22 mouse cellular contexts compared by ENCODE assay signal in the genomic region with DNA sequence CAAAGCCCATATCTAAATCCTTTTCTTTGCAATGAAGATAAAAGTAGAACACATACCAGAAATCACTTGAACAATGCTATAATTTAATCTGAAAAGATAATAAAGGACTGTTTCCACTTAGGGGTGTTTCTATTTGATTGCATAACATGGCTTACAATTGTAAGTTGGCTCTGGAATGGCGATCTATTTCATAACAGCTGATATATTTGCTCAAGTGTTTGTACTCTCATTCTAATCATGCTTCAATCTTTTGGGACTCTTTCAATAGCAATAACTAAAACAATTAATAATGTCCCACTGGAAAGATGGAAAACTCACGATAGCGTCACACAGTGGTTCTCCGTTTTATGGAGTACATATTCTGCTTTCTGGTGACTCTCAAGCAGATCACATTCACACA.
"Had no signal": no experiment of that assay in that cellular context is flagged by ENCODE, and none has a peak within 500 bp of the region (broad histone marks: within the 10 kb centered on the region; RNA-seq: fewer than 3 reads in every experiment).

No protein-coding gene starts in this region.

- H3K4me1 ChIP-seq: kidney, embryonic 15.5 days; limb, embryonic 12.5 days; limb, embryonic 15.5 days; liver, embryonic 13.5 days; midbrain, embryonic 12.5 days; midbrain, embryonic 15.5 days; neural tube, embryonic 12.5 days; neural tube, embryonic 15.5 days had no signal

- H3K4me2 ChIP-seq: kidney, embryonic 15.5 days; limb, embryonic 12.5 days; limb, embryonic 15.5 days; liver, embryonic 13.5 days; midbrain, embryonic 12.5 days; midbrain, embryonic 15.5 days; neural tube, embryonic 12.5 days; neural tube, embryonic 15.5 days had no signal

- DNase-seq: kidney, adult 8-10 months; kidney, postnatal 14 days; kidney, postnatal 4 days; left cerebral cortex, postnatal 4 days; liver, embryonic 13.5 days; right cerebral cortex, adult 18-20 months; right cerebral cortex, postnatal 14 days; right cerebral cortex, postnatal 4 days; spleen, adult 18-20 months; thymus, adult 2 months; thymus, postnatal 14 days; thymus, postnatal 4 days had no signal

- H3K9me3 ChIP-seq: kidney, embryonic 15.5 days; limb, embryonic 12.5 days; limb, embryonic 15.5 days; liver, embryonic 13.5 days; midbrain, embryonic 12.5 days; midbrain, embryonic 15.5 days; neural tube, embryonic 12.5 days; neural tube, embryonic 15.5 days had no signal

- H3K36me3 ChIP-seq: kidney, embryonic 15.5 days; limb, embryonic 12.5 days; limb, embryonic 15.5 days; liver, embryonic 13.5 days; midbrain, embryonic 12.5 days; midbrain, embryonic 15.5 days; neural tube, embryonic 12.5 days; neural tube, embryonic 15.5 days had no signal

- H3K27me3 ChIP-seq: kidney, embryonic 15.5 days; limb, embryonic 12.5 days; limb, embryonic 15.5 days; liver, embryonic 13.5 days; midbrain, embryonic 12.5 days; midbrain, embryonic 15.5 days; neural tube, embryonic 12.5 days; neural tube, embryonic 15.5 days had no signal

- H3K9ac ChIP-seq: kidney, embryonic 15.5 days; limb, embryonic 12.5 days; limb, embryonic 15.5 days; liver, embryonic 13.5 days; midbrain, embryonic 12.5 days; midbrain, embryonic 15.5 days; neural tube, embryonic 12.5 days; neural tube, embryonic 15.5 days had no signal

- ATAC-seq: intestine, postnatal 0 days; midbrain, embryonic 15.5 days had no signal

- H3K4me3 ChIP-seq: kidney, embryonic 15.5 days; limb, embryonic 12.5 days; limb, embryonic 15.5 days; liver, embryonic 13.5 days; midbrain, embryonic 12.5 days; midbrain, embryonic 15.5 days; neural tube, embryonic 12.5 days; neural tube, embryonic 15.5 days had no signal

- H3K27ac ChIP-seq: kidney, embryonic 15.5 days; limb, embryonic 12.5 days; limb, embryonic 15.5 days; liver, embryonic 13.5 days; macrophage; midbrain, embryonic 12.5 days; midbrain, embryonic 15.5 days; neural tube, embryonic 12.5 days; neural tube, embryonic 15.5 days; stomach, postnatal 0 days had no signal
